In the genomic region with DNA sequence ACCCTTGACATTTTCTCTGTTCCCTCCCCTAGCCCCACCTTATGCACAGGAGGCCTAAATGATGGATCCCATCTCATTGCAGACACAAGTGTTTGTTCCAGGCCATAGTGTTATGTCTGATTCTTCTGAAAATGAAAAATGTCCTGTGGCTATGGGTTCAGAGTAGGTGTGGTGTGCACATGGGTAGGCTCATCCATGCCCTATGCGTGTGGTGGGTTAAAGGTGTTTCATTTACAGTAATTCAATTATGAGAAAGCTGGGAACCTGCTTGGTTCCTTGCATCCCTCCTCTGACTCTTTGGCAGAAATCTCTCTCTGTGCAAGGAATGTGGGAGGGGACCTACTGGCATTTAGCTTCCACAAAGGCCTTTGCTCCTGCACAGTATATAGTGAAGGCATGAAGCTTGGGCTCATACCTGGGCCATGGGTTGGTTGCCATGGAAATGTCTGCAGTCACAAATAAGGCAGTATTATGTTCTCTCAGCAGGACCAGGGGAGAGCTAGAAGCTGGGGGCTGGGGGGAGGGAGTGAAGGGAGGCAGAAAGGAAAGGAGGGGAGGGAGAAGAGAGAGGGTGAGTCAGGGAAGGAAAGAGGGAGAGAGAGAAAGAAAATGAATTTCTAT, we compare ENCODE assay signal across 15 mouse cellular contexts.
DNase-seq lines count a peak whose midpoint lies in the region; ATAC-seq and TF ChIP-seq lines count a peak whose summit lies in the region.
"Had no signal": no experiment of that assay in that cellular context is flagged by ENCODE, and none has a peak within 500 bp of the region (broad histone marks: within the 10 kb centered on the region; RNA-seq: fewer than 3 reads in every experiment).

No protein-coding gene starts in this region.

- H3K27me3 ChIP-seq in forebrain, embryonic 16.5 days (replicated peaks; ENCODE audit: control insufficient read depth, insufficient read depth, low read length), result no peaks in the 10 kb centered on the region
- no peaks in the 10 kb centered on the region for H3K27me3 ChIP-seq in limb, embryonic 11.5 days (ENCODE audit: control insufficient read depth, insufficient read depth, low read length)
- H3K27me3 ChIP-seq in midbrain, postnatal 0 days (ENCODE audit: insufficient read depth, low read length), result no peaks in the 10 kb centered on the region
- H3K27me3 ChIP-seq in liver, postnatal 0 days (ENCODE audit: insufficient read depth, low read length), result no peaks in the 10 kb centered on the region
- H3K27me3 ChIP-seq: embryonic facial prominence, embryonic 12.5 days had no signal

- DNase-seq in embryo, embryonic 11 days, result peak; percentile 51
- no peak for DNase-seq in limb, embryonic 11.5 days (ENCODE audit: low spot score)
- peak; percentile 51 for DNase-seq in midbrain, postnatal 0 days (ENCODE audit: low spot score)
- DNase-seq in liver, postnatal 0 days, result no peak
- no peak for DNase-seq in left cerebral cortex, postnatal 14 days (ENCODE audit: low spot score in 2 of 2)
- DNase-seq in T-cell, adult 2 months (ENCODE audit: low spot score), result no peak
- DNase-seq: adrenal gland, postnatal 36 days; cerebellum, adult 18-20 months; heart, adult 2 months; lung, adult 2 months; right cerebral cortex, postnatal 14 days had no signal

- peaks cover 2% of the 10 kb centered on the region; the same call in 1 of the 2 replicates for H3K9me3 ChIP-seq in forebrain, embryonic 16.5 days (ENCODE audit: control insufficient read depth, low read length)
- no peaks in the 10 kb centered on the region for H3K9me3 ChIP-seq in limb, embryonic 11.5 days (ENCODE audit: control insufficient read depth, low read length)
- H3K9me3 ChIP-seq in midbrain, postnatal 0 days (ENCODE audit: low read length), result no peaks in the 10 kb centered on the region
- H3K9me3 ChIP-seq in liver, postnatal 0 days (ENCODE audit: low read length), result no peaks in the 10 kb centered on the region
- H3K9me3 ChIP-seq: embryonic facial prominence, embryonic 12.5 days had no signal

- intact Hi-C loops in left cerebral cortex, postnatal 14 days (cut with DNase I), result no loop called here

- peak overlapping the region; percentile 26; the same call in 1 of the 2 replicates for H3K27ac ChIP-seq in forebrain, embryonic 16.5 days (ENCODE audit: low read length)
- no peak overlapping the region for H3K27ac ChIP-seq in limb, embryonic 11.5 days (replicated peaks; ENCODE audit: low read depth, low read length)
- peak overlapping the region; percentile 62 for H3K27ac ChIP-seq in midbrain, postnatal 0 days (ENCODE audit: low read depth, low read length)
- H3K27ac ChIP-seq in liver, postnatal 0 days (ENCODE audit: low read depth), result no peak overlapping the region
- H3K27ac ChIP-seq: embryonic facial prominence, embryonic 12.5 days; heart, adult 2 months; kidney, postnatal 0 days had no signal

- peak; percentile 91 for ATAC-seq in forebrain, embryonic 16.5 days
- peak; percentile 75 for ATAC-seq in limb, embryonic 11.5 days (ENCODE audit: insufficient number of reproducible peaks, low FRiP score, low TSS enrichment, low read depth)
- peak; percentile 47; the same call in 1 of the 2 replicates for ATAC-seq in midbrain, postnatal 0 days (ENCODE audit: low FRiP score)
- ATAC-seq in liver, postnatal 0 days, result no peak
- ATAC-seq: CD4-positive, CD25-positive, alpha-beta regulatory T cell, adult 4 months had no signal

- WGBS in forebrain, embryonic 16.5 days, result 20% methylated on average over 1 of the region's 1 CpGs
- WGBS in limb, embryonic 11.5 days, result 94% methylated on average over 1 of the region's 1 CpGs
- WGBS in midbrain, postnatal 0 days, result 35% methylated on average over 1 of the region's 1 CpGs
- 84% methylated on average over 1 of the region's 1 CpGs for WGBS in liver, postnatal 0 days (ENCODE audit: insufficient replicate concordance)

- no peak overlapping the region for H3K9ac ChIP-seq in forebrain, embryonic 16.5 days (replicated peaks; ENCODE audit: low read depth, low read length)
- no peak overlapping the region for H3K9ac ChIP-seq in limb, embryonic 11.5 days (ENCODE audit: low read length)
- H3K9ac ChIP-seq in midbrain, postnatal 0 days (replicated peaks; ENCODE audit: low read length, poor library complexity, severe bottlenecking), result no peak overlapping the region
- H3K9ac ChIP-seq in liver, postnatal 0 days (replicated peaks), result no peak overlapping the region
- H3K9ac ChIP-seq: embryonic facial prominence, embryonic 12.5 days had no signal

- no peak overlapping the region for H3K4me3 ChIP-seq in forebrain, embryonic 16.5 days (replicated peaks; ENCODE audit: low read length)
- H3K4me3 ChIP-seq in limb, embryonic 11.5 days (ENCODE audit: low read depth, low read length), result no peak overlapping the region
- no peak overlapping the region for H3K4me3 ChIP-seq in midbrain, postnatal 0 days (ENCODE audit: low read depth, low read length)
- H3K4me3 ChIP-seq in liver, postnatal 0 days (ENCODE audit: low read depth, low read length), result no peak overlapping the region
- H3K4me3 ChIP-seq: embryonic facial prominence, embryonic 12.5 days; heart, adult 2 months had no signal

- H3K4me2 ChIP-seq in forebrain, embryonic 16.5 days (ENCODE audit: low read length), result no peak overlapping the region
- no peak overlapping the region for H3K4me2 ChIP-seq in limb, embryonic 11.5 days (ENCODE audit: low read depth, severe bottlenecking)
- no peak overlapping the region for H3K4me2 ChIP-seq in midbrain, postnatal 0 days (ENCODE audit: low read depth, low read length, poor library complexity, severe bottlenecking)
- H3K4me2 ChIP-seq in liver, postnatal 0 days (ENCODE audit: low read depth, low read length), result no peak overlapping the region
- H3K4me2 ChIP-seq: embryonic facial prominence, embryonic 12.5 days had no signal

- no peak for TF ChIP-seq CTCF in midbrain, postnatal 0 days (IDR thresholded peaks at IDR 0.05)
- no peak for TF ChIP-seq CTCF in liver, postnatal 0 days (IDR thresholded peaks at IDR 0.05; ENCODE audit: low read depth)

- no peaks in the 10 kb centered on the region for H3K36me3 ChIP-seq in forebrain, embryonic 16.5 days (ENCODE audit: control insufficient read depth, insufficient read depth)
- H3K36me3 ChIP-seq in limb, embryonic 11.5 days (ENCODE audit: control insufficient read depth, insufficient read depth, low read length), result no peaks in the 10 kb centered on the region
- no peaks in the 10 kb centered on the region for H3K36me3 ChIP-seq in midbrain, postnatal 0 days (ENCODE audit: insufficient read depth, low read length)
- H3K36me3 ChIP-seq in liver, postnatal 0 days (replicated peaks; ENCODE audit: insufficient read depth, low read length), result no peaks in the 10 kb centered on the region
- H3K36me3 ChIP-seq: embryonic facial prominence, embryonic 12.5 days had no signal

- no peak for TF ChIP-seq EP300 in liver, postnatal 0 days (IDR thresholded peaks at IDR 0.05; ENCODE audit: low read depth)

- H3K4me1 ChIP-seq in forebrain, embryonic 16.5 days (replicated peaks; ENCODE audit: control insufficient read depth, insufficient read depth, low read length), result no peaks in the 10 kb centered on the region
- no peaks in the 10 kb centered on the region for H3K4me1 ChIP-seq in limb, embryonic 11.5 days (ENCODE audit: control insufficient read depth, insufficient read depth, low read length)
- no peaks in the 10 kb centered on the region for H3K4me1 ChIP-seq in midbrain, postnatal 0 days (ENCODE audit: insufficient read depth, low read length)
- no peaks in the 10 kb centered on the region for H3K4me1 ChIP-seq in liver, postnatal 0 days (ENCODE audit: insufficient read depth)
- H3K4me1 ChIP-seq: embryonic facial prominence, embryonic 12.5 days had no signal

Comparison
In these comparisons a context has a peak if more than half of its experiments do, and no peak if none do; other contexts are left out.
1. DNase-seq: peak in embryo, embryonic 11 days (single experiment) and midbrain, postnatal 0 days (single experiment); none in limb, embryonic 11.5 days (single experiment), liver, postnatal 0 days (single experiment), left cerebral cortex, postnatal 14 days (0 of 2) and T-cell, adult 2 months (single experiment).
2. H3K27ac ChIP-seq: peak in forebrain, embryonic 16.5 days (single experiment) and midbrain, postnatal 0 days (single experiment); none in limb, embryonic 11.5 days (single experiment) and liver, postnatal 0 days (single experiment).